Mouse (Mus musculus) small intestine, adult 2 months (tissue): Measurements from ENCODE around the gene Ahcyl1.

Experiments
- CTCF ChIP-seq: fragments of 200-500 bp; IDR thresholded peaks from 2 replicates; pipeline ENCODE4 v1.5.1; 2012; ENCODE audit warnings: low read depth, mild to moderate bottlenecking, control low read depth, inconsistent platforms, low read length, moderate library complexity, mixed read lengths; ENCODE audit not compliant: insufficient replicate concordance, insufficient read length; ENCODE audit errors: extremely low read depth
- POLR2A ChIP-seq: fragments of 200-500 bp; IDR thresholded peaks from 2 replicates; pipeline ENCODE4 v1.6.1; 2012; ENCODE audit warnings: low read depth, mild to moderate bottlenecking, control low read depth, inconsistent platforms, low read length, moderate library complexity

GRCm38 (mm10) chr3:107739966-107740365, 43.6 kb upstream of the Ahcyl1 start:
- TF ChIP-seq CTCF (no peak), POLR2A (no peak)
